Mouse (Mus musculus) spleen, adult 2 months (tissue): Measurements from ENCODE around the gene Msantd2. TPM values are rescaled to one million over a fixed set of nuclear protein-coding genes. Genes with fewer than 3 reads are reported as not detected.

Experiments used
- DNase-seq, 2 experiments: peaks; one replicate each; pipeline versions ENCODE4 v3.0.0 to v3.0.0-alpha.2; 2012 to 2021; ENCODE audit warnings: low spot score in 2 of 2, low read depth in 1 of 2
- H3K27ac ChIP-seq: fragments of 200-500 bp; 2 replicates; pipeline ENCODE4 v1.5.1; 2012; ENCODE audit warnings: low read length, inconsistent platforms; ENCODE audit not compliant: insufficient read depth
- H3K27me3 ChIP-seq: fragments of 200-500 bp; 2 replicates; pipeline ENCODE4 v1.6.1; 2012; ENCODE audit warnings: mild to moderate bottlenecking, moderate library complexity, low read length, inconsistent platforms; ENCODE audit not compliant: control insufficient read depth, insufficient read depth
- H3K36me3 ChIP-seq: fragments of 200-500 bp; 2 replicates; pipeline ENCODE4 v1.6.1; 2012; ENCODE audit warnings: mild to moderate bottlenecking, low read length, inconsistent platforms; ENCODE audit not compliant: control insufficient read depth, insufficient read depth
- H3K4me1 ChIP-seq: fragments of 200-500 bp; 2 replicates; pipeline ENCODE4 v1.6.1; 2011; ENCODE audit warnings: inconsistent platforms; ENCODE audit not compliant: control insufficient read depth, insufficient read depth, insufficient read length
- H3K4me3 ChIP-seq: fragments of 200-500 bp; 2 replicates; pipeline ENCODE4 v1.5.1; 2011; ENCODE audit warnings: mild to moderate bottlenecking, inconsistent platforms; ENCODE audit not compliant: insufficient read depth, insufficient read length; ENCODE audit errors: extremely low read depth
- CTCF ChIP-seq: fragments of 200-500 bp; IDR thresholded peaks from 2 replicates; pipeline ENCODE4 v1.5.1; 2011; ENCODE audit warnings: mild to moderate bottlenecking, inconsistent platforms; ENCODE audit not compliant: insufficient read depth, insufficient read length, insufficient replicate concordance; ENCODE audit errors: extremely low read depth
- POLR2A ChIP-seq: fragments of 200-500 bp; IDR thresholded peaks from 2 replicates; pipeline ENCODE4 v1.6.1; 2011; ENCODE audit warnings: low read depth, low read length, inconsistent platforms
- WGBS: fragments of 180-500 bp; shearing (Covaris S2); methylation state at CpG from one replicate; pipeline ENCODE4 v1.1.7; 2018; 5-methylcytosine and 5-hydroxymethylcytosine counted together
- polyA plus RNA-seq: library from polyadenylated mRNA; depleted of rRNA; stranded (reverse); fragments of >200 nt; gene quantifications from 2 replicates; pipeline ENCODE4 v1.2.3, GENCODE M21; 2012; rRNA removed

Msantd2 gene
- polyA plus RNA-seq: 18.6 and 21.8 TPM in 2 replicates

DNA sequence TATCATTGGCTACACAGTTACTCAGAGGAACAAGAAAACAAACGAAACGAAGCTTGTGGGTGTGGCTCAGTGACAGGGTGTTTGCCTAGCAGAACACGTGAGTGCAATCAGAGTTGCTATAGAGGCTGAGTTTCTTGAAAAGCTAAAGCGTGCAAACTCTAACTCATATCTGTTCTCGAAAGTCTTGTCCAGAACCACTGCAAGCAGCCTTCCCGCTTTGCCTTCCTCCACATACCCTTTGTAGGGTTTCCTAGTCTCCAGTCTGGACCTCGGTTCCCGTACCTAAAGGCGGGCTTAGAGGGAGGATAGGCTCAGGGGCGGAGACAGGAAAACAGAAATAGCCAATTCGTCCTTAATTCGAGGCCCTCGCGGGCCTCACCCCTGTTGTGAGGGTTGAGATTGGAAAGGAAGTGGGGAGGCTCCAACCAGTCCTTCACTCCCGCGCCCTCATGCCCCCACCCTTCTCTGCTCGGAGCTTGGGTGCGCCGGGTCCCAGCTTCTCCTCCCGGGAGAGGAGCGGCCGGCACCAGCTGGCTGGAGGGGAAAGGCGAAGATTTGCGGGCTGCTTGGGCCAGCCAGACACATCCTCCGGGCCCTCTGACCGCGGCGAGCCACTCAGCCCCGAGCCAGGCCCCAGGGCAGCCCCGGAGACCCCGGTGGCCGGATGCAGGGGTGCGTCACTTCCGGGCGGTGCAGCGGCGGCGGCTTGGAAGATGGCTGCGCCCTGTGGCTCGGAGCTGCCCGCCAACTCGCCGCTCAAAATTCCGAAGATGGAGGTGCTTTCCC lies at the start of gene Msantd2:
TSS of gene Msantd2 (plus strand) at position 709 of the 786 bp plus-strand sequence.
- TF ChIP-seq CTCF (no peak), POLR2A (peak; percentile 33)
- H3K4me1 ChIP-seq: peaks cover 3% of the 10 kb centered on the region; the same call in 1 of the 2 replicates
- under 1% methylated on average over 44 of the region's 44 CpGs for WGBS
- peak within 1 kb of the TSS; percentile 95 for H3K27ac ChIP-seq
- H3K4me3 ChIP-seq: peak within 1 kb of the TSS; percentile 94
- no peaks in the 10 kb centered on the region for H3K36me3 ChIP-seq
- DNase-seq: peak; percentile 82 to 87
- 0 out of 2 replicates have a peak, but pooled peaks cover 3% of the 10 kb centered on the region for H3K27me3 ChIP-seq

DNA sequence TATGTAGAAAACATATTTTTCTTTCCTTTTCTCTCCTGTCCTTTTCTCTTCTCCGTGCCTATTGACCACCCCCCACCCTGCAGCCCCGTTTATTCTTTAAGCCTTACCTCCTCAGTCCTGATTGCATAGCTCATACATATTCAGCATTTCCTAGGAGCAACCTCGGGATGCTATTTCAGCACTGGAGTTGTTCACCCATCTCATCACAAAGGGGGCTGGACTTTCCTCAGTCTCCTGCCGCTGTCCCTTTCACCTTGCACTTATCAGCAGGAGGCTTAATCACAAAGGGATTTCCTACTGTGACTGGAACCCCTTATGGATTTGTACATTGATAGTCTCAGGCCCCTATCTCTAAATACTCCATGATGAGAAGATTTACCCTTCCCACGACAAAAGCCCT lies 36.7 kb upstream of the Msantd2 start:
- 8% methylated on average over 5 of the region's 5 CpGs for WGBS
- Histone ChIP-seq H3K27me3 (peaks cover 14% of the 10 kb centered on the region), H3K4me3 (no peak overlapping the region), H3K4me1 (no peaks in the 10 kb centered on the region), H3K36me3 (no peaks in the 10 kb centered on the region), H3K27ac (no peak overlapping the region)
- TF ChIP-seq POLR2A: no peak
- no peak for TF ChIP-seq CTCF
- no peak for DNase-seq

DNA sequence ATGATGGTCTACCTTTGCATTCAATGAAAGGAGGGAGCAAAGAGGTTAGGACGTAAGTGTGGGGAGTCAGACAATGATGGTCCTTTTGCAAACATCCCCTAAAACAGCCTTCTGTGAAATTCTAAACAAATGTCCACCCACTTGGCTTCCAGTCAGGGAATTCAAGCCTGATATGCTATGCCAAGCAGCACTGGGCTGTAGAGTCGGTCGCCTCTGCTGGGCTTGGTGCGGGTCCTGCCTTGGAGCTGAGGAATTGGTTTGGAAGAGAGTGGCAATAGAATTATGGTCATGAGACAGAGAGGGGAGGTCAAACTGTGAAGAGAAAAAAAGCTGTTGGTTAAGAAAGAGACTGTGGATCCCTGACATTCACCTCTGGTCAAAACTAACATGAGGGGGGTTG lies 35.8 kb upstream of the Msantd2 start:
- Histone ChIP-seq H3K4me1 (no peaks in the 10 kb centered on the region), H3K27me3 (peaks cover 14% of the 10 kb centered on the region), H3K4me3 (no peak overlapping the region), H3K27ac (no peak overlapping the region), H3K36me3 (no peaks in the 10 kb centered on the region)
- TF ChIP-seq POLR2A (no peak), CTCF (no peak)
- 77% methylated on average over 4 of the region's 4 CpGs for WGBS
- no peak for DNase-seq

DNA sequence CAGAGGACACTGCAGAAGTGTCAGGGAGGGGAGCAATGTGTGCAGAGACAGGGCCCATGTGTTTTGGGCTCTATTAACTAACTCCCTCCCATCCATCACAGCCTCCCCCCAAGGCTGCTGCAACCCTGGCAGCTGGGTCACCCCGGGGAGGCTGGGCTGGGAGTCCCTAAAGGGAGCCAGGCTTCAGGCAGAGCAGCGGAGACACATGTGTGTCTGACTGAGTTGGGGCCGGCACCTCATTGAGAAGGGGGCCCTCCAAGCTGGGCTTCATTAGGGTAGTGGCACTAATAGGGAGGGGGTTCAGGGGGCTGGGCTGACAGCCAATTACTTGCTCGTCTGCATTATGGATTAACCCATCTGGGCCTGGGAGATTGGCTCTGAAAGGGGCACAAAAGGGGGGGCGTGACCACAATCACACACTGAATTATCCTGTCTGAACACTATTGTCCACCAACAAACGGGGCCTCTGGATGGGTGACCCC lies 35.1 kb upstream of the Msantd2 start:
- H3K4me1 ChIP-seq: no peaks in the 10 kb centered on the region
- H3K27me3 ChIP-seq: peaks cover 16% of the 10 kb centered on the region
- H3K36me3 ChIP-seq: no peaks in the 10 kb centered on the region
- H3K4me3 ChIP-seq: no peak overlapping the region
- H3K27ac ChIP-seq: no peak overlapping the region
- 46% methylated on average over 6 of the region's 6 CpGs for WGBS
- no peak for TF ChIP-seq CTCF
- no peak for TF ChIP-seq POLR2A
- no peak for DNase-seq

DNA sequence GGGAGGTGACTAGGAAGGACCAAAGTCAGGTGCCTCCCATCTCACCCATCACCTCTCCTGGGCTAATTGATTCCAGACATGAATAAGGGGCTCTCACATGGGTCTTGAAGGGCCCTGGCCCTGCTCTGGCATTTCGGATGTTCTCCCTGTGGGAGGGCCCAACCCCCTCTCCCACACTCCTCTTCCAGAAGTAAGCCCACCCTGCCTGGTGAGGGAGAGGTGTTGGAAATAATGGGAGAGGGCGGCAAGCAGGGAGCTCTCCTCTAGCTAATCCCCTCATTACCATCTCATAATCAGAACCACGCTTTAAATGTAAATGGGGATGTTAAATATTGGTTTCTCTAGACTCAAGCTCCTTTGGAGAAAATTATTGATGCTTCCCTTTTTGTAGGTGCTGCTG lies 34.1 kb upstream of the Msantd2 start:
- no peak overlapping the region for H3K27ac ChIP-seq
- no peak overlapping the region for H3K4me3 ChIP-seq
- 39% methylated on average over 3 of the region's 3 CpGs for whole genome bisulfite sequencing
- no peak for DNase-seq
- TF ChIP-seq CTCF (no peak), POLR2A (no peak)
- H3K36me3 ChIP-seq: no peaks in the 10 kb centered on the region
- H3K27me3 ChIP-seq: peaks cover 20% of the 10 kb centered on the region
- H3K4me1 ChIP-seq: 0 out of 2 replicates have a peak, but pooled peaks cover under 1% of the 10 kb centered on the region

DNA sequence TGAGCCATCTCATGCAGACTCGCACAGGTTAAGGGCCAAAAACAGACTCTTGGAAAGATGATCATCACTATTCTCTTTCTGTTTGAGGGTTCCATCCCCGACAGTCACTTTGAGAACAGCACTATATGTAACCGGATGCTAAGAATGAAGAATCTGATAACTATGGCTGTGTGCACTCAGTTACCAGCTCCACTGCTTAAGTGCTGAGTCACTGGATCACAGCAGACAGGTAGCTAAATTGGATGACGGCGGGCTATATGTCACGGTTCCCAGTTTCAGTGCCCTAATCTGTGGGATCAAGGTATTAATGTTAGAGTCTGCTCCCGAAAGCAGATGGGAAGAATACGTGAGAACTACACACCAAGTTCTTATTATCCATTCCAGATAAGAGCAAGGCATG lies 33.3 kb upstream of the Msantd2 start:
- no peak for TF ChIP-seq CTCF
- TF ChIP-seq POLR2A: no peak
- no peak for DNase-seq
- peaks cover 8% of the 10 kb centered on the region; the same call in 1 of the 2 replicates for H3K4me1 ChIP-seq
- 8% methylated on average over 8 of the region's 8 CpGs for WGBS
- no peak overlapping the region for H3K27ac ChIP-seq
- no peak overlapping the region for H3K4me3 ChIP-seq
- H3K36me3 ChIP-seq: no peaks in the 10 kb centered on the region
- H3K27me3 ChIP-seq: peaks cover 29% of the 10 kb centered on the region

DNA sequence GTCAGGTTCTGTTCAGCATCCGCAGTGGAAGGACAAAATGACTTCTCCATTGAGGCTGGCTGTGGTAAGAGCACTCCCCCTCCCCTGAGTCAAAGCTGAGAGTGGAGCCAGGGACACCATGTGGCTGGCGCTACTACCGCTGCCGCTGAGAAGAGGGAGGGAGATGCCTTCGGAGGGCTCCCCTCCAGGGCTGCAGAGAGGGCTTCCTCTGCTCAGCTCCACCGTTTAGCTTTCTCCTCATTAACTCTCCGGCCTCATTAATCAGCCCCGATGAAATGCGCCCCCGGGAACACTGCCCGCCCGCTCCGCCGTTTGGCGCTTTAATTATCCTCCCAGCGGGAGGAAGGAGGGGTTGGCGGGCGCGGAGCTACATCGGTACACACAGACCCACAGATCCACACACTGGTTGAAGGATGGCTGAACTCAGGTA lies 32.6 kb upstream of the Msantd2 start:
- H3K4me3 ChIP-seq: no peak overlapping the region

More for the DNA sequence above, 32.6 kb upstream of the Msantd2 start:
- no peak for DNase-seq
- no peaks in the 10 kb centered on the region for H3K36me3 ChIP-seq
- peaks cover 8% of the 10 kb centered on the region; the same call in 1 of the 2 replicates for H3K4me1 ChIP-seq
- no peak overlapping the region for H3K27ac ChIP-seq
- TF ChIP-seq CTCF (no peak), POLR2A (no peak)
- H3K27me3 ChIP-seq: peaks cover 34% of the 10 kb centered on the region
- WGBS: 4% methylated on average over 20 of the region's 20 CpGs
